Mouse (Mus musculus) liver, postnatal 0 days (tissue): Measurements from ENCODE around the gene Lonp2.

Experiments
- CTCF ChIP-seq: sonication (generic); IDR thresholded peaks from 2 replicates; pipeline ENCODE4 v1.5.1; 2016; ENCODE audit warnings: antibody characterized with exemption, low read depth
- EP300 ChIP-seq: IDR thresholded peaks from 2 replicates; pipeline ENCODE4 v1.6.1; 2016; ENCODE audit warnings: antibody characterized with exemption, low read depth, mild to moderate bottlenecking

- TF ChIP-seq EP300 = no peak
- TF ChIP-seq CTCF = no peak
Measured at GRCm38 (mm10) chr8:86623551-86623910, 312 bp upstream of the Lonp2 start.
